Mouse (Mus musculus): ENCODE measurements at regions not wholly inside any gene's neighbourhood (a gene's known extent, or its start where the extent isn't known, plus 50 kb on each side); places are given as distances from the start of the nearest gene placed in this dataset.

DNA sequence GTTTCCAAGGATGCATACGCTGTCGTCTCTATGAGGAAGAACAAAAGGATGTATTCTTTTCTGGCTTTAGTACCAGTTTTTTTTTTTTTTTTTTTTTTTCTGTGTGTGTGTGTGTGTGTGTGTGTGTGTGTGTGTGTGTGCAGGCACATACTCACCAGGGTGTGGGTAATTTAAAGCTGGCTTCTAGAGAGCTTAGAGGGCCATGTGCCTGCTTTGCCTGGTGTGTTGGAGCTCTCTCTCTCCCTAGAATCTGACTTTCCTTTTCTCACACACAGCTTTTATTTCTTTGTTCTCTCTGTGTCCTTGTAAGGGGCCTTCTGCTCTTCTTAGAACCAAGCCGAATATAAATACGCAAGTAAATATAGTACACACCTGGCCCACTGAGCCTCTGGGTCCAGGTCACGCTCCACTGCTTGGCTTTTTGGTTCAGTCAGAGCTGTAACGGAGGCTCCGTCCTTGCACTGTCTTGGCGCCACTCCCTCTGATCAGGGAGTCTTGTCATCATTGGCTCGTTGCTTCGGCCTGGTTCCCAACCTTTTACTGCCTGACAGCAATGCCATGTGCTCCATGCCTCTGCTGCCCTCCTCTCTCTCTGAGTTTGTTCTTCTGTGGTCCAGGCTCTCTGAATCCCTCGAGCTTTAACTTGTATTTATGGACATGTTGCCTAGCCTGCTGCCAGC, 283.7 kb upstream of the Cnr1 start:
- Histone ChIP-seq H3K9me3 (replicated peaks; ENCODE audit: control insufficient read depth, low read length) (no peaks in the 10 kb centered on the region), H3K4me1 (ENCODE audit: control insufficient read depth, insufficient read depth, low read length) (no peaks in the 10 kb centered on the region), H3K4me3 (ENCODE audit: low read length) (no peak overlapping the region), H3K9ac (ENCODE audit: low read length) (no peak overlapping the region), H3K27me3 (ENCODE audit: control insufficient read depth, insufficient read depth, low read length) (no peaks in the 10 kb centered on the region), H3K36me3 (ENCODE audit: control insufficient read depth, insufficient read depth) (no peaks in the 10 kb centered on the region), H3K27ac (ENCODE audit: low read length) (no peak overlapping the region), H3K4me2 (ENCODE audit: low read depth, low read length) (no peak overlapping the region)
- ATAC-seq (replicated peaks; ENCODE audit: extremely low read depth, insufficient read depth, low FRiP score) = no peak
- WGBS = 80% methylated on average over 11 of the region's 11 CpGs

DNA sequence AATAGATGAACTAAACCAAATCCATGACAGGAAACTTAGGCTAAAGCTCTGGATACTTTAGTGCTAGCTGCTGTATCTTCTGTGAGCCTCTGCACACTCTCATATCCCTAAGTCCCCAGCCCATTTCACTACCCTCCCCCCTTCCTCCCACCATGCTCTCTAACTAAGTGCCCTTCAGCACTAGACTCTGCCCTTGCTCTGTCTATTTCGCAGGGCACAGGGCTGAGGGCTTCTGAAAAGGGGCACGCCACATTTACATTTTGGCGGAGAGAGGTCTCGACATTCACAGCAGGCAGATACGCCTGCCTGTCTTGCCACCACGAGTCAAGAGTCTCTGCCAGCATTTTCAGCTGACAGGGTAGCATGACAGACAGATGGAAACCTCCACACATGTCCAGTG, 282.5 kb upstream of the Cnr1 start:
- Histone ChIP-seq H3K36me3 (ENCODE audit: control insufficient read depth, insufficient read depth) (no peaks in the 10 kb centered on the region), H3K27ac (ENCODE audit: low read length) (no peak overlapping the region), H3K9me3 (replicated peaks; ENCODE audit: control insufficient read depth, low read length) (no peaks in the 10 kb centered on the region), H3K27me3 (ENCODE audit: control insufficient read depth, insufficient read depth, low read length) (no peaks in the 10 kb centered on the region), H3K9ac (ENCODE audit: low read length) (no peak overlapping the region), H3K4me1 (ENCODE audit: control insufficient read depth, insufficient read depth, low read length) (no peaks in the 10 kb centered on the region), H3K4me3 (ENCODE audit: low read length) (no peak overlapping the region), H3K4me2 (ENCODE audit: low read depth, low read length) (no peak overlapping the region)
- ATAC-seq (replicated peaks; ENCODE audit: extremely low read depth, insufficient read depth, low FRiP score) = no peak; the same call in 1 of the 2 replicates
- 55% methylated on average over 6 of the region's 6 CpGs for WGBS

DNA sequence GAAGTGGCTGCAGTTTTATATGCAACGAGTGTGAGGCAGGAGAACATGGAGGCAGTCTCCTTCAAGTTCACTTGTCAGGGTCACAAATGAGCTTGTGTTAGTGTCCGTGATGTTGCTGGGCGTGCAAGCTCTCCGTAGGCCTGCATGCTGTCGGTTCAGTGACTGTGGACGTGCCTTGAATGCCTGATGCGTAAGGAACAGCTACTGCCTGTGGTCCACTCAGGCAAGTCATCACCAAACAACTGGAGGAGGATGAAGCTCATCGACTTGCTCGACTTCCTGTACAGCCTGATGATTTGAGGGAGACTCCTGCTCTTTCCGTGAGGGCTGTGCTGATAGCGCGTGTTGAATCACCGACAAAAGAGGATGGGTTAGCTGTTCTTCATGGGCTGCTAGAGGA, 281.9 kb upstream of the Cnr1 start:
- Histone ChIP-seq H3K9ac (ENCODE audit: low read length) (no peak overlapping the region), H3K36me3 (ENCODE audit: control insufficient read depth, insufficient read depth) (no peaks in the 10 kb centered on the region), H3K4me1 (ENCODE audit: control insufficient read depth, insufficient read depth, low read length) (no peaks in the 10 kb centered on the region), H3K27me3 (ENCODE audit: control insufficient read depth, insufficient read depth, low read length) (no peaks in the 10 kb centered on the region), H3K4me3 (ENCODE audit: low read length) (no peak overlapping the region), H3K4me2 (ENCODE audit: low read depth, low read length) (no peak overlapping the region), H3K27ac (ENCODE audit: low read length) (no peak overlapping the region), H3K9me3 (replicated peaks; ENCODE audit: control insufficient read depth, low read length) (no peaks in the 10 kb centered on the region)
- no peak for ATAC-seq (replicated peaks; ENCODE audit: extremely low read depth, insufficient read depth, low FRiP score)
- WGBS = 72% methylated on average over 13 of the region's 13 CpGs

DNA sequence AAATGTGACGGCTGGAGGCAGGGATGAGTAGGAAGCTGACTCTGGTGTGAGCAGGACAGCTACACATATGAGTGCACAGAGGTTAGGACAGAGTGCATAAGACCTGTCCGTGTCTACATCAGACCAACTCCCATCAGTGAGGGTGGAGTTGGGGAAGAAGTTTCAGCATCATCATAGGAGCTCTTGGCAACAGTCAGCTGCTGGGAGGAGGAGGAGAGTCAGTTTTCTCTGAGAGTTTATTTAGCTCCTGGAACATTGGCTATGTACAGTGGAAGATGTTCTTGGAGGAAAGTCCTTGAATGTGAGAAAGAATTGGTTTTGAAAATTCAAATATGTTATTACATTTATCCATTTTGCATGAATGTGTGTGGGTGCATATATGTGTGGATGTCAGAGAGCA, 279.2 kb upstream of the Cnr1 start:
- Histone ChIP-seq H3K4me2 (ENCODE audit: low read depth, low read length) (no peak overlapping the region), H3K36me3 (ENCODE audit: control insufficient read depth, insufficient read depth) (no peaks in the 10 kb centered on the region), H3K4me1 (ENCODE audit: control insufficient read depth, insufficient read depth, low read length) (no peaks in the 10 kb centered on the region), H3K27me3 (ENCODE audit: control insufficient read depth, insufficient read depth, low read length) (no peaks in the 10 kb centered on the region), H3K4me3 (ENCODE audit: low read length) (no peak overlapping the region), H3K27ac (ENCODE audit: low read length) (no peak overlapping the region), H3K9me3 (replicated peaks; ENCODE audit: control insufficient read depth, low read length) (no peaks in the 10 kb centered on the region), H3K9ac (ENCODE audit: low read length) (no peak overlapping the region)
- no peak for ATAC-seq (replicated peaks; ENCODE audit: extremely low read depth, insufficient read depth, low FRiP score)
- 78% methylated on average over 2 of the region's 2 CpGs for WGBS

GRCm38 (mm10) chr4:33651292-33651691, 273.1 kb upstream of the Cnr1 start:
- Histone ChIP-seq H3K9me3 (replicated peaks; ENCODE audit: control insufficient read depth, low read length) (no peaks in the 10 kb centered on the region), H3K4me2 (ENCODE audit: low read depth, low read length) (no peak overlapping the region), H3K27me3 (ENCODE audit: control insufficient read depth, insufficient read depth, low read length) (no peaks in the 10 kb centered on the region), H3K36me3 (ENCODE audit: control insufficient read depth, insufficient read depth) (no peaks in the 10 kb centered on the region), H3K9ac (ENCODE audit: low read length) (no peak overlapping the region), H3K4me1 (ENCODE audit: control insufficient read depth, insufficient read depth, low read length) (no peaks in the 10 kb centered on the region), H3K27ac (ENCODE audit: low read length) (no peak overlapping the region), H3K4me3 (ENCODE audit: low read length) (no peak overlapping the region)
- no peak for ATAC-seq (replicated peaks; ENCODE audit: extremely low read depth, insufficient read depth, low FRiP score)
- WGBS = 76% methylated on average over 5 of the region's 5 CpGs

- no peak for ATAC-seq (replicated peaks; ENCODE audit: extremely low read depth, insufficient read depth, low FRiP score)
- H3K4me1 ChIP-seq (ENCODE audit: control insufficient read depth, insufficient read depth, low read length) = no peaks in the 10 kb centered on the region
- WGBS = 87% methylated on average over 14 of the region's 14 CpGs
- no peak overlapping the region for H3K4me2 ChIP-seq (ENCODE audit: low read depth, low read length)
- no peaks in the 10 kb centered on the region for H3K27me3 ChIP-seq (ENCODE audit: control insufficient read depth, insufficient read depth, low read length)
- no peak overlapping the region for H3K27ac ChIP-seq (ENCODE audit: low read length)
- H3K9ac ChIP-seq (ENCODE audit: low read length) = no peak overlapping the region
- no peaks in the 10 kb centered on the region for H3K36me3 ChIP-seq (ENCODE audit: control insufficient read depth, insufficient read depth)
- H3K4me3 ChIP-seq (ENCODE audit: low read length) = no peak overlapping the region
- H3K9me3 ChIP-seq (replicated peaks; ENCODE audit: control insufficient read depth, low read length) = no peaks in the 10 kb centered on the region
Observed at GRCm38 (mm10) chr4:33659766-33660165, 264.6 kb upstream of the Cnr1 start.

DNA sequence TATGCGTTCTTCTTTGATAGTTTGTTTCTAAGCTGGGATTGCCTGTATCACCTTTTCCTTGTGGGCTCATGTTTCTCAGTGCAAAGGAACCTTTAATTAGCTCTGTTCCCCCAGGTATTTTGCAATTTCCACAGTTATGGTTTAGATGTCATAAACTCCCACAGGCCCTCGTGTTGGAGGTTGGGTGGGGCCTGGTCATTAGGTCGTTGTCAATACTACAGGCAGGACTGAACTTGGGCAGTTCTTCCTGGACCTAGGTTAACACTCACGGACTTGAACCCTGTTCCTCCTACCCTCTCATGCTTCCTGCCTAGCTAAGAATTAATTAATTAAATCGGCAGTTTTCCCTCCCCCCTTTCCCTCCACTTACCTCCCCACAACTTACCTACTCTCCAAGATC, 263.8 kb upstream of the Cnr1 start:
- no peaks in the 10 kb centered on the region for H3K36me3 ChIP-seq (ENCODE audit: control insufficient read depth, insufficient read depth)
- H3K27ac ChIP-seq (ENCODE audit: low read length) = no peak overlapping the region
- H3K9me3 ChIP-seq (replicated peaks; ENCODE audit: control insufficient read depth, low read length) = no peaks in the 10 kb centered on the region
- 72% methylated on average over 5 of the region's 5 CpGs for WGBS
- no peak overlapping the region for H3K9ac ChIP-seq (ENCODE audit: low read length)
- H3K4me3 ChIP-seq (ENCODE audit: low read length) = no peak overlapping the region
- no peak overlapping the region for H3K4me2 ChIP-seq (ENCODE audit: low read depth, low read length)
- no peaks in the 10 kb centered on the region for H3K27me3 ChIP-seq (ENCODE audit: control insufficient read depth, insufficient read depth, low read length)
- H3K4me1 ChIP-seq (ENCODE audit: control insufficient read depth, insufficient read depth, low read length) = no peaks in the 10 kb centered on the region
- ATAC-seq (replicated peaks; ENCODE audit: extremely low read depth, insufficient read depth, low FRiP score) = no peak

DNA sequence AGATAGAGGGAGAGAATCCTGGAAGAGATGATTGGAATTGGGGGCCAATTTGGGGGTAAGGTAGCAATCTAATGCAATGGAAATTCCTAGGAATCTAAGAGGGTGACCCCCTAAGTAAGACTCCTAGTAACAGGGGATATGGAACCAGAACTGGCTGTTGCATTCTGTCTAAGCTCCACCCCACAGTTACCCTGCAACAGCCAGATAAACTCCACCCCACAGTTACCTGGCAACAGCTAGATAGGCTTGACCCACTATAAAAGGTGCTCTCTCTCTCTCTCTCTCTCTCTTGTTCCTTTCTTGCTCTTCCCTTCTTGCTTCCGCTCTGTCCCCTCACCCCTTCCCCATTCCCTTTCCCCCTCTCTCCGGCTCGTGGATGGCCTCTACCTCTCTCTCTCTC, 262.5 kb upstream of the Cnr1 start:
- Histone ChIP-seq H3K4me3 (ENCODE audit: low read length) (no peak overlapping the region), H3K36me3 (ENCODE audit: control insufficient read depth, insufficient read depth) (no peaks in the 10 kb centered on the region), H3K4me1 (ENCODE audit: control insufficient read depth, insufficient read depth, low read length) (no peaks in the 10 kb centered on the region), H3K9me3 (replicated peaks; ENCODE audit: control insufficient read depth, low read length) (no peaks in the 10 kb centered on the region), H3K27ac (ENCODE audit: low read length) (no peak overlapping the region), H3K27me3 (ENCODE audit: control insufficient read depth, insufficient read depth, low read length) (no peaks in the 10 kb centered on the region), H3K9ac (ENCODE audit: low read length) (no peak overlapping the region), H3K4me2 (ENCODE audit: low read depth, low read length) (no peak overlapping the region)
- 76% methylated on average over 3 of the region's 3 CpGs for WGBS
- no peak for ATAC-seq (replicated peaks; ENCODE audit: extremely low read depth, insufficient read depth, low FRiP score)

GRCm38 (mm10) chr4:33662965-33663364, 261.4 kb upstream of the Cnr1 start:
- no peaks in the 10 kb centered on the region for H3K36me3 ChIP-seq (ENCODE audit: control insufficient read depth, insufficient read depth)
- no peak overlapping the region for H3K4me3 ChIP-seq (ENCODE audit: low read length)
- no peak overlapping the region for H3K27ac ChIP-seq (ENCODE audit: low read length)
- H3K27me3 ChIP-seq (ENCODE audit: control insufficient read depth, insufficient read depth, low read length) = no peaks in the 10 kb centered on the region
- no peak overlapping the region for H3K4me2 ChIP-seq (ENCODE audit: low read depth, low read length)
- H3K9ac ChIP-seq (ENCODE audit: low read length) = no peak overlapping the region
- H3K9me3 ChIP-seq (replicated peaks; ENCODE audit: control insufficient read depth, low read length) = no peaks in the 10 kb centered on the region
- 68% methylated on average over 11 of the region's 11 CpGs for WGBS
- no peaks in the 10 kb centered on the region for H3K4me1 ChIP-seq (ENCODE audit: control insufficient read depth, insufficient read depth, low read length)
- no peak for ATAC-seq (replicated peaks; ENCODE audit: extremely low read depth, insufficient read depth, low FRiP score)
